Mouse (Mus musculus) liver, embryonic 16.5 days (tissue): ENCODE measurements at regions not wholly inside any gene's neighbourhood (a gene's known extent, or its start where the extent isn't known, plus 50 kb on each side); places are given as distances from the start of the nearest gene placed in this dataset.

Experiments
- ATAC-seq: fragments of 200-750 bp; cut with Nextera tagmentation; 2 replicates; pipeline ENCODE4 v1.8.0; 2017; ENCODE audit warnings: low read depth, mild to moderate bottlenecking, moderate number of reproducible peaks, moderate library complexity
- H3K27ac ChIP-seq: fragments of 300-500 bp; sonication (generic); 2 replicates; pipeline ENCODE4 v1.5.1; 2014; ENCODE audit warnings: mild to moderate bottlenecking, low read length
- H3K27me3 ChIP-seq: fragments of 300-500 bp; sonication (generic); 2 replicates; pipeline ENCODE4 v1.6.1; 2014; ENCODE audit warnings: low read depth, low read length, mixed read lengths; ENCODE audit not compliant: control insufficient read depth, insufficient read depth
- H3K36me3 ChIP-seq: fragments of 300-500 bp; sonication (generic); 2 replicates; pipeline ENCODE4 v1.6.1; 2014; ENCODE audit warnings: mild to moderate bottlenecking; ENCODE audit not compliant: control insufficient read depth, insufficient read depth
- H3K4me1 ChIP-seq: fragments of 300-500 bp; sonication (generic); 2 replicates; pipeline ENCODE4 v1.6.1; 2014; ENCODE audit warnings: low read depth, low read length, mixed read lengths; ENCODE audit not compliant: control insufficient read depth
- H3K4me2 ChIP-seq: fragments of 300-500 bp; sonication (generic); 2 replicates; pipeline ENCODE4 v1.6.1; 2014; ENCODE audit warnings: low read depth, low read length, mixed read lengths
- H3K4me3 ChIP-seq: fragments of 300-500 bp; sonication (generic); 2 replicates; pipeline ENCODE4 v1.5.1; 2014; ENCODE audit warnings: low read depth, mild to moderate bottlenecking, low read length
- H3K9ac ChIP-seq: fragments of 300-500 bp; sonication (generic); 2 replicates; pipeline ENCODE4 v1.6.1; 2014; ENCODE audit warnings: low read depth, low read length
- H3K9me3 ChIP-seq: fragments of 300-500 bp; sonication (generic); replicated peaks from 2 replicates; pipeline ENCODE4 v1.6.1; 2016; ENCODE audit warnings: low read length; ENCODE audit not compliant: control insufficient read depth
- WGBS: fragments of 180-500 bp; shearing (Covaris S2); extraction: QIAGEN DNeasy Blood & Tissue Kit; methylation state at CpG from one replicate; pipeline ENCODE4 v1.1.7; 2014; ENCODE audit not compliant: insufficient replicate concordance; 5-methylcytosine and 5-hydroxymethylcytosine counted together

DNA sequence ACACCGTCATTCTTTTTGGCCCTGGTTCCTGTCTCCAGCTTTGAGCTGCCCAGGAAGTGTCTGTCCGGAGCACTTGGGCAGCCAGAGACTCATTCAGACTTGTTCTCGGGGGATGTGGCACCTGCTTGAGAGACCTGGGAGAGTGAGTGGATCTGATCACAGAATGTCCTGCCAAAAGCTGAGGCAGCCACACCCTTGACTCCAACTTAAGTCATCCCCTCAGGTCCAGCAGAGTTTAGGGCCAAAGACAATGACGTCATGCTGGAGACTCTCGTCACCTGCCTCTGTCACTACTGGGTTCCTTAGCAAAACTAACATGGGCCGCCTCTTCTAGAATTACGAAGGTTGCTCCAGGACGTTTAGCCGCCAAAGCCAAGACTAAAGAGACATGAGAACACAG, 231.5 kb downstream of the Maf start:
- WGBS: 70% methylated on average over 9 of the region's 9 CpGs
- no peak overlapping the region for H3K4me2 ChIP-seq
- no peaks in the 10 kb centered on the region for H3K9me3 ChIP-seq
- no peaks in the 10 kb centered on the region for H3K36me3 ChIP-seq
- no peak for ATAC-seq
- no peaks in the 10 kb centered on the region for H3K27me3 ChIP-seq
- H3K4me3 ChIP-seq: no peak overlapping the region
- no peak overlapping the region for H3K27ac ChIP-seq
- H3K9ac ChIP-seq: no peak overlapping the region
- no peaks in the 10 kb centered on the region for H3K4me1 ChIP-seq

DNA sequence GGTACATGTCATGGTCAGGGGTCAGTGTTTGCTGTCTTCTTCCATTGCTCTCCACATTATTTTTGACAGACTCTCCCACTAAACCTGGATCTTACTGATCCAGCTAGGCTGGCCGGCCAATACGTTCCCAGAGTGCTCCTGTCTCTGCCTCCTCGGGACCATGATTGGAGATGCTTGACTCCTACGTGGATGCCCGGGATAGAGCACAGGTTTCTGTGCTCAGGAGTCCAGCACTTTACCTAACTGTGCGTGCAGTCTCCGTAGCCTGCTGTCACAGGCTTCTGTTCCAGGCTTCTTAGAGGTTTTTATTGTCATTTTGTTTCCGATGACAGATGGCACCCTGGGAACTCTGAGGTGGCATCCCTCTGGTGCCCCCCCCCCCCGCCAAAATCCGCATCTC, 232.4 kb downstream of the Maf start:
- H3K27me3 ChIP-seq: no peaks in the 10 kb centered on the region
- no peaks in the 10 kb centered on the region for H3K9me3 ChIP-seq
- no peak overlapping the region for H3K27ac ChIP-seq
- no peak for ATAC-seq
- no peaks in the 10 kb centered on the region for H3K36me3 ChIP-seq
- H3K4me2 ChIP-seq: no peak overlapping the region
- no peak overlapping the region for H3K9ac ChIP-seq
- H3K4me1 ChIP-seq: no peaks in the 10 kb centered on the region
- WGBS: 70% methylated on average over 10 of the region's 10 CpGs
- H3K4me3 ChIP-seq: no peak overlapping the region

DNA sequence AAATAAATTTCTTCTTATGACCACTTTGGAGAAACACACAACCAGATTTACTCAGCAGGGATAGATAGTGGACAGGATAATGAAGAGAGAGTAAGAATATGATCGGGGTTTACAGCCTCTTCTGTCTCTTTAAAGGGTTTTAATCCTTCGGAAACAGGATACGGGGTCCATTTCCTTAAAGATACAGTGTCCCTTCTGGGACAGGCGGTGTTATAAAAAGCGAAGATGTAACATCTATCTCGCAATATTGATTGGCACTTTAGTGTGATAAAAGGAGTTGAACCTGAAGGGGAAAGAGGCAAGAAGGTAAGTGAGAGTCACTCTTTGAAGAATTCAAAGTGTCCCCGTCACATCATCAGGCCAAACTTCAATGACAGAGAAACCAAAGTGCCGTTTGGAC, 233.6 kb downstream of the Maf start:
- Histone ChIP-seq H3K4me2 (no peak overlapping the region), H3K4me1 (no peaks in the 10 kb centered on the region), H3K4me3 (no peak overlapping the region), H3K27me3 (no peaks in the 10 kb centered on the region), H3K9ac (no peak overlapping the region), H3K27ac (no peak overlapping the region), H3K36me3 (no peaks in the 10 kb centered on the region), H3K9me3 (no peaks in the 10 kb centered on the region)
- WGBS: 35% methylated on average over 8 of the region's 8 CpGs
- ATAC-seq: no peak

DNA sequence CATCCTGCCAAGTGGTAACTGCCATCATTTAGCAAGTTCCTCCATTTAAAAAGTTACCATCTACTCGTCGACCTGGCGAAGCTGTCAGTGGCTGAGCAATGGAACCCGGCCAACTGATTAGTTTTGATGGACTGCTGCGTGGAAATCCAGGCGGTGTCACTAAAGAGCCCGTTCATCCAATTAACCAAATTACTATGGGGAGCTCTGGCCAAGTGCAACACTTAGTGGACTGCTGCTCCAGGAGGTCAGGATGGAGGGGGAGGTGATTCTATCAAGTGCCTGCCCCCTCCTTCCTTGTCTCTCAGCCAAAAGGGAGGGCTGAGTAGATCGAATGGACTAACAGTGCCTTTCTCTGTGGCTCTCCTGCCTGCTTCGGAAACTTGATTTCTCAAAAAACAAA, 241.0 kb downstream of the Maf start:
- Histone ChIP-seq H3K27me3 (no peaks in the 10 kb centered on the region), H3K4me2 (no peak overlapping the region), H3K9me3 (no peaks in the 10 kb centered on the region), H3K27ac (no peak overlapping the region), H3K36me3 (no peaks in the 10 kb centered on the region), H3K9ac (no peak overlapping the region), H3K4me3 (no peak overlapping the region), H3K4me1 (no peaks in the 10 kb centered on the region)
- no peak for ATAC-seq
- 43% methylated on average over 9 of the region's 9 CpGs for WGBS

DNA sequence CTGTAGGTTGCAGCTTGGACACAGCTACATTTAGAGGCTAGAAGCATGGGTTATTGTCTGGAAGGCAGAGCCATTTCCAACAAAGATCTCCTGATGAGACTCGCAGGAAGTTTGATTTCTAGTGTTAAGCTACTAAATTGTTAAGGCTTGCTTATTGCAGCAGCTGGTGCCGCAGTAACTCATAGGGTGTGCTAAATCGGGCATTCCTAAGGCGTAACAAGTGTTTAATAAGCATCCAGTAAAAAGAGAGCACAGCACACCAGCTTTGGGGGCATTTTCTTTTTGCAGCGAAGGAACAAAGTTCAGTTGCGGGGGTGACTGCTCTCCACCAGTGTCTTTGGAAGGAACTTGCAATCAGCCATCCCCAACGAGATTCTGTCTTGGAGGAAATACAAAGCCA, 241.5 kb downstream of the Maf start:
- Histone ChIP-seq H3K9me3 (no peaks in the 10 kb centered on the region), H3K27me3 (no peaks in the 10 kb centered on the region), H3K4me2 (no peak overlapping the region), H3K36me3 (no peaks in the 10 kb centered on the region), H3K4me1 (no peaks in the 10 kb centered on the region), H3K9ac (no peak overlapping the region), H3K4me3 (no peak overlapping the region), H3K27ac (no peak overlapping the region)
- no peak for ATAC-seq
- WGBS: 64% methylated on average over 7 of the region's 7 CpGs

DNA sequence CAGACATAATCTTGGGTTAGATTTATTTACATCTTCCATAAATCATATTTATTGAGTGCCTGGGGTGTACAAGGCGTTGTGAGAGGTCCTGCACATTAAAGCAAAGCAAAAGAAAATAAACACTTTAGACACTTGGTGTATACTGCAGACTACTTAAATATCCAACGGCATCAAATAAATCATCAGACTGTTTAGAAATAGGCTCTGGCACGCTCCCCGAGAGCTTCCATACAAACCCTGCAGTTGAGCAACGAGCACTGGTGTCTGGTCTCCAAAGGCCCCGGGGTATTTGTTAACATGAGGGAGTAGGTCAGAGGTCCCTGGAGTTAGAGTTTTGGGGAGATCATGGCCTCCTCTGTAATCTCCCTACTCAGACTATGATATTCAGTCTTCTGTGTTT, 244.9 kb downstream of the Maf start:
- Histone ChIP-seq H3K4me1 (no peaks in the 10 kb centered on the region), H3K9me3 (no peaks in the 10 kb centered on the region), H3K27me3 (no peaks in the 10 kb centered on the region), H3K27ac (no peak overlapping the region), H3K4me2 (no peak overlapping the region), H3K4me3 (no peak overlapping the region), H3K36me3 (no peaks in the 10 kb centered on the region), H3K9ac (no peak overlapping the region)
- ATAC-seq: no peak
- WGBS: 56% methylated on average over 6 of the region's 6 CpGs

DNA sequence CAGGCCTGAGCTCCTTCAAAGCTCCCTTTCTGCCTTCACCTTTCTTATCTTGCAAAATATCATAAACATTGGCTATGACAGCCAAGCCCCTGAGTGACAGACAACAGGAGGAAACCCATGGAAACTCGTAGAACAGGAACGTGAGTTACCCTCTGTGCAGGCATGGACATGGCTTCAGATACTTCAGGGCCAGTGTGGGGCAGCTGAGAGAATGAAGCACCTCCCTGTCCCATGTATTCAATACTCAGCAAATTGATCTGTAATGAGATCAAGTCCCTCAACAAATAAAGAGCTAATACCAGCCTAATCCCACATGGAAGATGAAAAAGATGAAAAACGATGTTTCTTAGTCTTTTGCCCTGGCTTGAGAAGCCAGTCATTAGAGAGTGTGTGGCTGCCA, 249.5 kb downstream of the Maf start:
- 48% methylated on average over 3 of the region's 3 CpGs for whole genome bisulfite sequencing
- Histone ChIP-seq H3K27me3 (no peaks in the 10 kb centered on the region), H3K4me3 (no peak overlapping the region), H3K4me2 (no peak overlapping the region), H3K9ac (no peak overlapping the region), H3K4me1 (no peaks in the 10 kb centered on the region), H3K9me3 (no peaks in the 10 kb centered on the region), H3K27ac (no peak overlapping the region), H3K36me3 (no peaks in the 10 kb centered on the region)
- no peak for ATAC-seq

DNA sequence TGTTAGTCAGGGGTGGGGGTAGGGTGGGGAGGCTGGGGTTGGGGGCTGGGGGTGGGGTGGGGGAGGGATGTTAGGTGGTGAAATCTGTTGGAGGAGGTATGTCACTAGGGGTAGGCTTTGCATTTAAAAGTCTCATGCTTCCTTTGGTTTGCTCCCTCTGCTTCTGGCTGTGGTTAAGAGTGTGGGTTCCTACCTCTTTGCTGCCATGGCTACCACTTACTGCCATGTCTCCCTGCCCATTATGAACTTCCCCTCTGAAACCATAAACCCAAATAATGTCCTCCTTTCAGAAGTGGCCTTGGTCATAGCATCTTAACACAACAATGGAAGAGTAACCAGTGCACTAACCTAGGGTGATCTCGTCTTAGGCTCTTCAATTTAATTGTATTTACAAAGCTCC, 256.8 kb downstream of the Maf start:
- Histone ChIP-seq H3K27ac (no peak overlapping the region), H3K4me3 (no peak overlapping the region), H3K4me2 (no peak overlapping the region), H3K9me3 (no peaks in the 10 kb centered on the region), H3K36me3 (no peaks in the 10 kb centered on the region), H3K9ac (no peak overlapping the region), H3K4me1 (no peaks in the 10 kb centered on the region), H3K27me3 (no peaks in the 10 kb centered on the region)
- ATAC-seq: no peak
- WGBS: 36% methylated on average over 1 of the region's 1 CpGs

DNA sequence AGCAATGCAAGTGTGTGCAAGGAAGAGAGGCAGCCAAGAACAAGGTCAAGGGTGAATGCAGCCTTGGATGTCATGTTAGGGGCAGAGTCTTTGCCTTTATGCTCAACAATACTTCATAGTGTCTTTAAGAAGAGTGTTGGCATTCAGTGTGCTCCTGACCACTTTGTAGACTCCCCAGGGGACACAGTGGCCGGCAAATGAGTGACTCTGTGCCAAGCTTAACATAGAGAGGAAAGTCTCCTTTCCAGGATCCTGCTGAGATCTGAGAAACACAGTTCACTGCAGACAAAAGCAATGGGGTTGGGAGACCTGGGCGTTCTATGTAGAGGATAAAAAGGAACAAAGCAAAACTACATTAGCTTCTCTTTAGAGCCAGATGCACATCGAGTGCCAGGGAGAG, 259.2 kb downstream of the Maf start:
- Histone ChIP-seq H3K4me1 (no peaks in the 10 kb centered on the region), H3K9me3 (no peaks in the 10 kb centered on the region), H3K9ac (no peak overlapping the region), H3K27ac (no peak overlapping the region), H3K4me2 (no peak overlapping the region), H3K4me3 (no peak overlapping the region), H3K36me3 (no peaks in the 10 kb centered on the region), H3K27me3 (no peaks in the 10 kb centered on the region)
- WGBS: 59% methylated on average over 3 of the region's 3 CpGs
- ATAC-seq: no peak

DNA sequence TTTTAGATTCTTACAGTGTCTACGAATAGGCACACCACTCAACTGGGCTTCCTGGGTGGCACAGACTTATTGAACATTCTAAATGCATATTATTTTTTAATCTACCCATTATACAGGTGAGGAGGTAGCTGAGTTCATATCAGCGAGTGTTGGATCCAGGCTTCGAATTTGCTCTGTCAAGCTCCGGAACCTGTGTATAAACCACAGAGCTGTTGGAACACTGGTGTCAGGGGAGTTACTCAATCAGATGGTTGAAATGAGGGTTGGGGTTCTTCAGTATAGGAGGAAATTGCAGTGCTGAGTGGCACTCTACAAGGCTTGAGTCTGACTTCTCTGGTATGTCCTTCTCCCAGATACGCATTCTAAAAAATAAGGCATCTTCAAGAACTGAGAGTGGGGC, 263.1 kb downstream of the Maf start:
- Histone ChIP-seq H3K9ac (no peak overlapping the region), H3K4me2 (no peak overlapping the region), H3K27ac (no peak overlapping the region), H3K4me3 (no peak overlapping the region), H3K4me1 (no peaks in the 10 kb centered on the region), H3K27me3 (no peaks in the 10 kb centered on the region), H3K36me3 (no peaks in the 10 kb centered on the region), H3K9me3 (no peaks in the 10 kb centered on the region)
- WGBS: 64% methylated on average over 5 of the region's 5 CpGs
- ATAC-seq: no peak; the same call in 1 of the 2 replicates
